Comparison of ENCODE assay signal across 14 mouse cellular contexts in genomic region chr3:19457431-19457830, GRCm38 (mm10).
"Had no signal": no experiment of that assay in that cellular context is flagged by ENCODE, and none has a peak within 500 bp of the region (broad histone marks: within the 10 kb centered on the region; RNA-seq: fewer than 3 reads in every experiment).

No protein-coding gene starts in this region.

- DNase-seq: retina, postnatal 1 day; right cerebral cortex, adult 18-20 months; right cerebral cortex, postnatal 14 days; right cerebral cortex, postnatal 25 days; right cerebral cortex, postnatal 4 days; spleen, adult 18-20 months; thymus, adult 18-20 months; thymus, adult 2 months; thymus, postnatal 25 days; thymus, postnatal 36 days; thymus, postnatal 4 days had no signal

- H3K27ac ChIP-seq: neural tube, embryonic 13.5 days; neural tube, embryonic 15.5 days had no signal

- H3K9ac ChIP-seq: neural tube, embryonic 13.5 days; neural tube, embryonic 15.5 days; stomach, embryonic 15.5 days had no signal

- H3K4me3 ChIP-seq: neural tube, embryonic 13.5 days; neural tube, embryonic 15.5 days; stomach, embryonic 15.5 days had no signal

- H3K4me1 ChIP-seq: neural tube, embryonic 13.5 days; neural tube, embryonic 15.5 days; stomach, embryonic 15.5 days had no signal

- H3K4me2 ChIP-seq: neural tube, embryonic 13.5 days; neural tube, embryonic 15.5 days; stomach, embryonic 15.5 days had no signal

- H3K36me3 ChIP-seq: neural tube, embryonic 13.5 days; neural tube, embryonic 15.5 days; stomach, embryonic 15.5 days had no signal

- H3K9me3 ChIP-seq: neural tube, embryonic 13.5 days; neural tube, embryonic 15.5 days; stomach, embryonic 15.5 days had no signal

- H3K27me3 ChIP-seq: neural tube, embryonic 13.5 days; neural tube, embryonic 15.5 days; stomach, embryonic 15.5 days had no signal
